Mouse (Mus musculus) testis, adult 2 months (tissue): Measurements from ENCODE around the gene Lrrc45.

Experiments
- CTCF ChIP-seq: fragments of 200-500 bp; IDR thresholded peaks from 2 replicates; pipeline ENCODE4 v1.5.1; 2012; ENCODE audit warnings: low read depth, mild to moderate bottlenecking, inconsistent platforms, low read length, moderate library complexity; ENCODE audit not compliant: control insufficient read depth, insufficient read depth, insufficient replicate concordance
- POLR2A ChIP-seq: fragments of 200-500 bp; IDR thresholded peaks from 2 replicates; pipeline ENCODE4 v1.6.1; 2012; ENCODE audit warnings: low read depth, mild to moderate bottlenecking, inconsistent platforms, low read length, moderate library complexity; ENCODE audit not compliant: control insufficient read depth

DNA sequence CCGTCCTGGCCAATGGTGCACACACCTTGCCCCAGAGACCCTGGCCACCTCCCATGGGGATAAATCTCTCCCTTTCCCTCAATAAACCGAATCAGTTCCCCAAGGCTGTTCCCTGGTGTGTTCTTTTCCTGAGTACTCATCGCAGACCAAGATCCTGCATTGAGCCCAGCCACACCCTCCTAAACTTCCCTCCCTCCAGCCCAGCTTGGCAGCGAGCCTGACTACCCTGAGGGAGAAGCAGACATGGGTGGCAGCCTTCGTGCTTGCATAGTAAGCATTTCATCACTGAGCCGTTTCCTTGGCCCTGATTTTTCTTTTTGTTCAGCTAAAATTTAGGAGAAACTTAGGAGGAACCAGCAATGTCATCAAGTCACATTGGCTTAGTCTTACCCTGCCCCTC lies 19.8 kb downstream of the Lrrc45 start:
- no peak for TF ChIP-seq POLR2A
- no peak for TF ChIP-seq CTCF
